Comparison of ENCODE assay signal across 20 mouse cellular contexts in the genomic region with DNA sequence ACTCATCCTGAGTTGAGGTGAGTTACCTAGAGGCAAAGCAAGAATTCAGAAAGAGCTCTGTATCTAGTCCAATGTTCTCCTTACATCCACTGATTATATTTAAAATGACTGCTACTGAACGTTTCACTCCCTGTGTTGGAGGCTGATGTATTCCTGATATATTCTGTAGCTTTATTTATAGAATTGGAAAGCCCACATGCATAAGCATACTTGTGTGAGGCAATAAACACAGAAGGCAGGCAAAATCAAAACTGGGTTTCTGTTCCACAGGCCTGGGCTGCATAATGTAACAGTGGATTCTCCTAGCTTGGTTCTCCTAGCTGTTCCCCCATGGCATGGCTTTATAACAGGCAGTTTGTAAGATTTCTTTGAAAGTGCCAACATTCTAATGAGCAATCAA.
A peak's percentile ranks its signal among the peaks of the same experiment; 100 is the strongest.
DNase-seq lines count a peak whose midpoint lies in the region; ATAC-seq lines count a peak whose summit lies in the region.
"Had no signal": no experiment of that assay in that cellular context is flagged by ENCODE, and none has a peak within 500 bp of the region (broad histone marks: within the 10 kb centered on the region; RNA-seq: fewer than 3 reads in every experiment).

No protein-coding gene starts in this region.

- DNase-seq in frontal cortex, postnatal 25 days (ENCODE audit: low spot score in 2 of 2): no peak
- peak; percentile 23 to 54 for DNase-seq in left cerebral cortex, postnatal 14 days (ENCODE audit: low spot score in 2 of 2)
- DNase-seq in left cerebral cortex, postnatal 36 days (ENCODE audit: low spot score in 2 of 2): no peak
- peak; percentile 36 to 70 for DNase-seq in right cerebral cortex, postnatal 10 days (ENCODE audit: low spot score in 2 of 2)
- no peak for DNase-seq in right cerebral cortex, postnatal 14 days
- peak; percentile 35 for DNase-seq in telencephalon, adult 2 months (ENCODE audit: low read depth, low spot score)
- DNase-seq in lung, postnatal 14 days: no peak
- DNase-seq: adrenal gland, adult 2 months; adrenal gland, postnatal 14 days; cerebellum, adult 18-20 months; cerebellum, adult 9-10 months; cerebellum, postnatal 14 days; gastrocnemius, postnatal 25 days; heart, adult 18-20 months; heart, postnatal 10 days; heart, postnatal 36 days had no signal

- peak; percentile 94 for ATAC-seq in frontal cortex, adult (ENCODE audit: low TSS enrichment)
- ATAC-seq: CD4-positive, CD25-positive, alpha-beta regulatory T cell, adult 4 months; forebrain, embryonic 15.5 days; hindbrain, embryonic 16.5 days had no signal

- intact Hi-C loops in left cerebral cortex, postnatal 14 days (cut with DNase I): no loop called here
- intact Hi-C loops in left cerebral cortex, postnatal 36 days (cut with DNase I): no loop called here

Comparison
In these comparisons a context has a peak if more than half of its experiments do, and no peak if none do; other contexts are left out.
1. DNase-seq: peak in left cerebral cortex, postnatal 14 days (2 of 2), right cerebral cortex, postnatal 10 days (2 of 2) and telencephalon, adult 2 months (single experiment); none in frontal cortex, postnatal 25 days (0 of 2), left cerebral cortex, postnatal 36 days (0 of 2), right cerebral cortex, postnatal 14 days (single experiment) and lung, postnatal 14 days (single experiment).